Mouse (Mus musculus): ENCODE measurements around the gene Kcnt1. TPM values are rescaled to one million over a fixed set of nuclear protein-coding genes. Genes with fewer than 3 reads are reported as not detected.

Gene Kcnt1
- polyA plus RNA-seq, 1 experiment from 2014 or later, result 3.3 TPM

GRCm38 (mm10) chr2:25887226-25887625, 23.7 kb downstream of the Kcnt1 start:
- Histone ChIP-seq H3K4me2 (ENCODE audit: low read length) (no peak overlapping the region), H3K36me3 (ENCODE audit: control insufficient read depth, insufficient read depth, low read length) (no peaks in the 10 kb centered on the region), H3K4me1 (ENCODE audit: control insufficient read depth, insufficient read depth, low read length) (no peaks in the 10 kb centered on the region), H3K9ac (ENCODE audit: low read length) (no peak overlapping the region), H3K9me3 (replicated peaks; ENCODE audit: control insufficient read depth, low read length) (no peaks in the 10 kb centered on the region), H3K27me3 (replicated peaks; ENCODE audit: control insufficient read depth, insufficient read depth, low read length) (no peaks in the 10 kb centered on the region), H3K4me3 (ENCODE audit: low read depth, low read length) (no peak overlapping the region), H3K27ac (ENCODE audit: low read depth, low read length) (no peak overlapping the region)
- ATAC-seq, result no peak
- no peak for DNase-seq (ENCODE audit: low spot score)
- 70% methylated on average over 8 of the region's 8 CpGs for WGBS

GRCm38 (mm10) chr2:25888144-25888543, 24.6 kb downstream of the Kcnt1 start:
- Histone ChIP-seq H3K4me2 (ENCODE audit: low read length) (no peak overlapping the region), H3K4me3 (ENCODE audit: low read depth, low read length) (no peak overlapping the region), H3K9me3 (replicated peaks; ENCODE audit: control insufficient read depth, low read length) (no peaks in the 10 kb centered on the region), H3K9ac (ENCODE audit: low read length) (no peak overlapping the region), H3K4me1 (ENCODE audit: control insufficient read depth, insufficient read depth, low read length) (no peaks in the 10 kb centered on the region), H3K27ac (ENCODE audit: low read depth, low read length) (no peak overlapping the region), H3K36me3 (ENCODE audit: control insufficient read depth, insufficient read depth, low read length) (no peaks in the 10 kb centered on the region), H3K27me3 (replicated peaks; ENCODE audit: control insufficient read depth, insufficient read depth, low read length) (no peaks in the 10 kb centered on the region)
- ATAC-seq (no peak), DNase-seq (ENCODE audit: low spot score) (no peak)
- 55% methylated on average over 5 of the region's 5 CpGs for WGBS

DNA sequence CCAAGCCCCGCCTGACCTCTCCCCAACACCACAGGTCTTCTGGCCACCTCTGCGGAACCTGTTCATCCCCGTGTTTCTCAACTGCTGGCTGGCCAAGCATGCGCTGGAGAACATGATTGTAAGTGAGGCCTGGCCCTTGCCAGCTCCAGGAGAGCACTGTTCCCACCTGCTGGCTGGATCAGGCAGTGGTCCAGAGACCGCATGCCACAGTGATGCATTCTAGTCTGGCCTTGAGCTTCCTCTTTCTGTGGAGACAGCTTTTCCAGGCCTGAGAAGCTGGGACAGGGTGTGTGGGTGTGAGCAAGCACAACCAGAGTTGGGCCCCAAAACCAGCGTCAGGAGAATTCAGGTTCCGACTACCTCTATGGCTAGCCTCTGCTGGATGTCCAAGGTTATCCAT, 28.9 kb downstream of the Kcnt1 start:
- H3K4me1 ChIP-seq (ENCODE audit: control insufficient read depth, insufficient read depth, low read length), result no peaks in the 10 kb centered on the region
- no peak overlapping the region for H3K4me2 ChIP-seq (ENCODE audit: low read length)
- H3K9me3 ChIP-seq (replicated peaks; ENCODE audit: control insufficient read depth, low read length), result no peaks in the 10 kb centered on the region
- H3K27me3 ChIP-seq (replicated peaks; ENCODE audit: control insufficient read depth, insufficient read depth, low read length), result no peaks in the 10 kb centered on the region
- H3K36me3 ChIP-seq (ENCODE audit: control insufficient read depth, insufficient read depth, low read length), result no peaks in the 10 kb centered on the region
- no peak overlapping the region for H3K9ac ChIP-seq (ENCODE audit: low read length)
- ATAC-seq (no peak), DNase-seq (ENCODE audit: low spot score) (no peak)
- 88% methylated on average over 7 of the region's 7 CpGs for WGBS
- no peak overlapping the region for H3K27ac ChIP-seq (ENCODE audit: low read depth, low read length)
- H3K4me3 ChIP-seq (ENCODE audit: low read depth, low read length), result no peak overlapping the region

GRCm38 (mm10) chr2:25898970-25899369, 35.4 kb downstream of the Kcnt1 start:
- WGBS, result 84% methylated on average over 9 of the region's 9 CpGs
- Histone ChIP-seq H3K27ac (ENCODE audit: low read depth, low read length) (no peak overlapping the region), H3K36me3 (ENCODE audit: control insufficient read depth, insufficient read depth, low read length) (no peaks in the 10 kb centered on the region), H3K9ac (ENCODE audit: low read length) (no peak overlapping the region), H3K4me3 (ENCODE audit: low read depth, low read length) (no peak overlapping the region), H3K9me3 (replicated peaks; ENCODE audit: control insufficient read depth, low read length) (no peaks in the 10 kb centered on the region), H3K27me3 (replicated peaks; ENCODE audit: control insufficient read depth, insufficient read depth, low read length) (no peaks in the 10 kb centered on the region), H3K4me1 (ENCODE audit: control insufficient read depth, insufficient read depth, low read length) (no peaks in the 10 kb centered on the region), H3K4me2 (ENCODE audit: low read length) (no peak overlapping the region)
- no peak for DNase-seq (ENCODE audit: low spot score)
- ATAC-seq, result no peak

- Histone ChIP-seq H3K4me3 (ENCODE audit: low read depth, low read length) (no peak overlapping the region), H3K4me1 (ENCODE audit: control insufficient read depth, insufficient read depth, low read length) (no peaks in the 10 kb centered on the region), H3K27ac (ENCODE audit: low read depth, low read length) (no peak overlapping the region), H3K9me3 (replicated peaks; ENCODE audit: control insufficient read depth, low read length) (no peaks in the 10 kb centered on the region), H3K9ac (ENCODE audit: low read length) (no peak overlapping the region), H3K36me3 (ENCODE audit: control insufficient read depth, insufficient read depth, low read length) (no peaks in the 10 kb centered on the region), H3K27me3 (replicated peaks; ENCODE audit: control insufficient read depth, insufficient read depth, low read length) (no peaks in the 10 kb centered on the region), H3K4me2 (ENCODE audit: low read length) (no peak overlapping the region)
- DNase-seq (ENCODE audit: low spot score) (no peak), ATAC-seq (no peak)
- WGBS, result 81% methylated on average over 12 of the region's 12 CpGs
Observed at GRCm38 (mm10) chr2:25909872-25910271, 46.3 kb downstream of the Kcnt1 start.

GRCm38 (mm10) chr2:25913247-25913646, 49.7 kb downstream of the Kcnt1 start:
- ATAC-seq, result no peak
- Histone ChIP-seq H3K27ac (ENCODE audit: low read depth, low read length) (no peak overlapping the region), H3K4me1 (ENCODE audit: control insufficient read depth, insufficient read depth, low read length) (no peaks in the 10 kb centered on the region), H3K36me3 (ENCODE audit: control insufficient read depth, insufficient read depth, low read length) (no peaks in the 10 kb centered on the region), H3K9me3 (replicated peaks; ENCODE audit: control insufficient read depth, low read length) (no peaks in the 10 kb centered on the region), H3K4me2 (ENCODE audit: low read length) (no peak overlapping the region), H3K27me3 (replicated peaks; ENCODE audit: control insufficient read depth, insufficient read depth, low read length) (no peaks in the 10 kb centered on the region), H3K4me3 (ENCODE audit: low read depth, low read length) (no peak overlapping the region), H3K9ac (ENCODE audit: low read length) (no peak overlapping the region)
- WGBS, result 58% methylated on average over 2 of the region's 2 CpGs
- no peak for DNase-seq (ENCODE audit: low spot score)

DNA sequence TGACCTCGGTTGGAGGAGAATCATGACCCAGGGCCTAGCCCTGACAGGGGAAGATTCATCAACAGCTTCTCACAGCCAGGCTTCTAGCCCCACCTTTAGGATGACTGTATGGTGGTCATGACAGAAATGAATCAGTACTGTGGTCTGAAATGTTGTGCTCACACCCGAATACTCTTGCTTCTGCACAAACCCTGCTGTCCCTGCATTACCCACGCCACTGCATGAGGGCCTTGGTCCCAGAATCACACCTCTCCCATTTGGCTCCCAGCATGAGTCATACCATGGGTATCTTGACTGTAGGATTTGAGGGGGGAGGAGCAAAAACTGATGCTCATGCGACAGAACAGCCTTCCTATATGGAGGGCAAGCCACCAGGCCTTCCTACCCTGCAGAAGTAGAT, 50.7 kb downstream of the Kcnt1 start:
- H3K36me3 ChIP-seq (ENCODE audit: control insufficient read depth, insufficient read depth, low read length), result no peaks in the 10 kb centered on the region
- no peaks in the 10 kb centered on the region for H3K9me3 ChIP-seq (replicated peaks; ENCODE audit: control insufficient read depth, low read length)
- 77% methylated on average over 4 of the region's 4 CpGs for WGBS
- no peak for ATAC-seq
- H3K4me2 ChIP-seq (ENCODE audit: low read length), result no peak overlapping the region
- no peak overlapping the region for H3K4me3 ChIP-seq (ENCODE audit: low read depth, low read length)
- no peak overlapping the region for H3K27ac ChIP-seq (ENCODE audit: low read depth, low read length)
- no peaks in the 10 kb centered on the region for H3K4me1 ChIP-seq (ENCODE audit: control insufficient read depth, insufficient read depth, low read length)
- DNase-seq (ENCODE audit: low spot score), result no peak
- H3K27me3 ChIP-seq (replicated peaks; ENCODE audit: control insufficient read depth, insufficient read depth, low read length), result no peaks in the 10 kb centered on the region
- no peak overlapping the region for H3K9ac ChIP-seq (ENCODE audit: low read length)

- Histone ChIP-seq H3K4me2 (ENCODE audit: low read length) (no peak overlapping the region), H3K4me1 (ENCODE audit: control insufficient read depth, insufficient read depth, low read length) (no peaks in the 10 kb centered on the region), H3K36me3 (ENCODE audit: control insufficient read depth, insufficient read depth, low read length) (no peaks in the 10 kb centered on the region), H3K4me3 (ENCODE audit: low read depth, low read length) (no peak overlapping the region), H3K9ac (ENCODE audit: low read length) (no peak overlapping the region), H3K9me3 (replicated peaks; ENCODE audit: control insufficient read depth, low read length) (no peaks in the 10 kb centered on the region), H3K27ac (ENCODE audit: low read depth, low read length) (no peak overlapping the region), H3K27me3 (replicated peaks; ENCODE audit: control insufficient read depth, insufficient read depth, low read length) (no peaks in the 10 kb centered on the region)
- WGBS, result 89% methylated on average over 5 of the region's 5 CpGs
- no peak for ATAC-seq
- no peak for DNase-seq (ENCODE audit: low spot score)
Observed at GRCm38 (mm10) chr2:25914821-25915220, 51.3 kb downstream of the Kcnt1 start.

GRCm38 (mm10) chr2:25918408-25918807, 54.9 kb downstream of the Kcnt1 start:
- H3K27ac ChIP-seq (ENCODE audit: low read depth, low read length), result no peak overlapping the region
- no peak overlapping the region for H3K4me2 ChIP-seq (ENCODE audit: low read length)
- DNase-seq (ENCODE audit: low spot score) (no peak), ATAC-seq (no peak)
- H3K9me3 ChIP-seq (replicated peaks; ENCODE audit: control insufficient read depth, low read length), result no peaks in the 10 kb centered on the region
- H3K9ac ChIP-seq (ENCODE audit: low read length), result no peak overlapping the region
- H3K27me3 ChIP-seq (replicated peaks; ENCODE audit: control insufficient read depth, insufficient read depth, low read length), result no peaks in the 10 kb centered on the region
- H3K4me3 ChIP-seq (ENCODE audit: low read depth, low read length), result no peak overlapping the region
- 89% methylated on average over 2 of the region's 2 CpGs for WGBS
- no peaks in the 10 kb centered on the region; the same call in 1 of the 2 replicates for H3K36me3 ChIP-seq (ENCODE audit: control insufficient read depth, insufficient read depth, low read length)
- no peaks in the 10 kb centered on the region for H3K4me1 ChIP-seq (ENCODE audit: control insufficient read depth, insufficient read depth, low read length)

Data from forebrain, embryonic 14.5 days (tissue).